Mouse (Mus musculus) forebrain, embryonic 11.5 days (tissue): ENCODE measurements around the gene Akap6. TPM values are rescaled to one million over a fixed set of nuclear protein-coding genes. Genes with fewer than 3 reads are reported as not detected.

ENCODE experiments used
- ATAC-seq: fragments of 200-750 bp; cut with Nextera tagmentation; replicated peaks from 2 replicates; pipeline ENCODE4 v1.8.0; 2017; ENCODE audit warnings: moderate TSS enrichment; ENCODE audit not compliant: low FRiP score
- DNase-seq: peaks from one replicate; pipeline ENCODE4 v3.0.0-alpha.2; 2017; ENCODE audit warnings: low spot score
- H3K27ac ChIP-seq: fragments of 300-500 bp; sonication (generic); 2 replicates; pipeline ENCODE4 v1.5.1; 2014; ENCODE audit warnings: low read depth, low read length
- H3K27me3 ChIP-seq: fragments of 300-500 bp; sonication (generic); 2 replicates; pipeline ENCODE4 v1.6.1; 2014; ENCODE audit warnings: mild to moderate bottlenecking, low read length, mixed read lengths; ENCODE audit not compliant: control insufficient read depth, insufficient read depth
- H3K36me3 ChIP-seq: fragments of 300-500 bp; sonication (generic); 2 replicates; pipeline ENCODE4 v1.6.1; 2014; ENCODE audit warnings: mild to moderate bottlenecking, low read length, moderate library complexity, mixed read lengths; ENCODE audit not compliant: control insufficient read depth, insufficient read depth
- H3K4me1 ChIP-seq: fragments of 300-500 bp; sonication (generic); replicated peaks from 2 replicates; pipeline ENCODE4 v1.6.1; 2014; ENCODE audit warnings: low read length, mixed read lengths; ENCODE audit not compliant: control insufficient read depth, insufficient read depth
- H3K4me2 ChIP-seq: fragments of 300-500 bp; sonication (generic); 2 replicates; pipeline ENCODE4 v1.6.1; 2014; ENCODE audit warnings: low read depth, mild to moderate bottlenecking, low read length, moderate library complexity, mixed read lengths; ENCODE audit not compliant: severe bottlenecking
- H3K4me3 ChIP-seq: fragments of 300-500 bp; sonication (generic); 2 replicates; pipeline ENCODE4 v1.5.1; 2014; ENCODE audit warnings: low read depth, low read length
- H3K9ac ChIP-seq: fragments of 300-500 bp; sonication (generic); 2 replicates; pipeline ENCODE4 v1.6.1; 2014; ENCODE audit warnings: low read length
- H3K9me3 ChIP-seq: fragments of 300-500 bp; sonication (generic); 2 replicates; pipeline ENCODE4 v1.6.1; 2016; ENCODE audit warnings: low read length, mixed read lengths; ENCODE audit not compliant: control insufficient read depth
- WGBS: fragments of 180-500 bp; shearing (Covaris S2); extraction: QIAGEN DNeasy Blood & Tissue Kit; methylation state at CpG from one replicate; pipeline ENCODE4 v1.1.7; 2014; 5-methylcytosine and 5-hydroxymethylcytosine counted together
- polyA plus RNA-seq: library from polyadenylated mRNA; unstranded; fragments of >200 nt; fragmentation: Nextera tagmentation; extraction: Ambion mirVana; gene quantifications from 2 replicates; pipeline ENCODE4 v1.2.1, GENCODE M21; 2014

Gene Akap6
- polyA plus RNA-seq, 1 experiment from 2014 or later: 13.2 TPM

GRCm38 (mm10) chr12:52991745-52992144 is 292.6 kb downstream of the Akap6 start:
- 92% methylated on average over 6 of the region's 6 CpGs for WGBS
- Histone ChIP-seq H3K9me3 (no peaks in the 10 kb centered on the region), H3K9ac (no peak overlapping the region), H3K4me1 (no peaks in the 10 kb centered on the region), H3K27me3 (no peaks in the 10 kb centered on the region), H3K4me3 (no peak overlapping the region), H3K36me3 (no peaks in the 10 kb centered on the region), H3K4me2 (no peak overlapping the region), H3K27ac (no peak overlapping the region)
- no peak for DNase-seq
- no peak for ATAC-seq

DNA sequence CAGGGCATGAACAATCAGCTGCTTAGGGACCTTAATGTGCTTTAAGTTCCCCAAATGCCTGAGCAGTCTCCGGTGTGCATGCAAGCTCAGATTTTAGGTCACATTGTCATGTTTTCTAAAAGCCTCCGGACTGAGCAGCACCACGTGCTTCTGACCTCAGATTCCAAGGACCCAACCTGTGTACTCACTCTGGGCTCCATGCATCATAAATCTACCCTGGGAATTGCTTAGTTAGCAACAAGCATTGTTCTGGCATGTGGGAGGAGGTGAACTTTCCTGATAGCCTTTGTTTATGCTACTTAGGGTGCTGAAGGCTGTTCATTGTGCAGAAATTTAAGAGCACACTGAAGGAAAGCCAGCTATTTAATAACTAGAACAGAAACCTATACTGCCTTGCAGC is 313.2 kb downstream of the Akap6 start:
- no peak overlapping the region for H3K9ac ChIP-seq
- no peak for DNase-seq
- H3K27ac ChIP-seq: no peak overlapping the region
- no peaks in the 10 kb centered on the region for H3K9me3 ChIP-seq
- no peaks in the 10 kb centered on the region for H3K27me3 ChIP-seq
- H3K4me1 ChIP-seq: 0 out of 2 replicates have a peak, but pooled peaks cover 3% of the 10 kb centered on the region
- 13% methylated on average over 3 of the region's 3 CpGs for WGBS
- H3K36me3 ChIP-seq: no peaks in the 10 kb centered on the region; the same call in 1 of the 2 replicates
- no peak overlapping the region for H3K4me3 ChIP-seq
- no peak for ATAC-seq
- H3K4me2 ChIP-seq: no peak overlapping the region

GRCm38 (mm10) chr12:53014539-53014938 is 315.4 kb downstream of the Akap6 start:
- no peak for DNase-seq
- Histone ChIP-seq H3K27ac (no peak overlapping the region), H3K9me3 (no peaks in the 10 kb centered on the region), H3K36me3 (no peaks in the 10 kb centered on the region; the same call in 1 of the 2 replicates), H3K4me3 (no peak overlapping the region), H3K27me3 (no peaks in the 10 kb centered on the region), H3K4me1 (0 out of 2 replicates have a peak, but pooled peaks cover 3% of the 10 kb centered on the region), H3K9ac (no peak overlapping the region), H3K4me2 (no peak overlapping the region)
- ATAC-seq: no peak
- WGBS: 90% methylated on average over 6 of the region's 6 CpGs

DNA sequence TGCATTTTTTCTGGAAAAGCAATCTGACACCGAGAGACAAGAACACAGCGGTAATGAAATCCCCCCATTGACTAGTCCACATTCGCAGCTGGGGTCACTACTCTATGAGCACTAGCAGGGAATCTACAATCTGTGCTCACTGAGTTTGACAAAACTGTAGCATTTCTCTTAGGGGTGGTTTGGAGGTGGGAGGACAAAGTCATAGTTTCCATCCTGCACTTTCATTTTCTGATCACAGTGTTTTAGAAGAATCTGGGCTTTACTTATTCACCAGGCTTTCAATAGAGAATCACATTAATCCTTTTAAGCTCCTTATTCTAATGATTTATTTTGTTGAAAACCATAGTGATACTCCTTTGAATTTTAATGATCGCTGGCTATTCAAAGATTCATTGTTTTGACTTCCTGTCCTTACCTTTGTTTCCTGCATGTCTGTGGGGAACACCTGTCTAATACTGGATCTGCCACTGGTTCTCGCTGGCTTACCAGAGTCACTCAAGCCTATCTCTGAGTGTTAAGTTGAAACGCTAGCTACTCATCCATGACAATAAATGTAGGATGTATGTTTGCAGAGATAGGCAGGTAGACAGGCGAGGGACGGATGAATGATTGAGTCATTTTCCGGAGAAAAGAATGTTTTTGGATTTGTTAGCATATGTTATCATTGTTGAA is 325.5 kb downstream of the Akap6 start:
- Histone ChIP-seq H3K4me3 (no peak overlapping the region), H3K27me3 (no peaks in the 10 kb centered on the region), H3K9me3 (no peaks in the 10 kb centered on the region), H3K27ac (no peak overlapping the region), H3K36me3 (no peaks in the 10 kb centered on the region), H3K4me2 (no peak overlapping the region), H3K9ac (no peak overlapping the region), H3K4me1 (no peaks in the 10 kb centered on the region; the same call in 1 of the 2 replicates)
- WGBS: 64% methylated on average over 9 of the region's 9 CpGs
- no peak for DNase-seq
- no peak for ATAC-seq

- H3K4me1 ChIP-seq: no peaks in the 10 kb centered on the region; the same call in 1 of the 2 replicates
- no peak overlapping the region for H3K27ac ChIP-seq
- H3K4me2 ChIP-seq: no peak overlapping the region
- WGBS: 89% methylated on average over 4 of the region's 4 CpGs
- no peaks in the 10 kb centered on the region for H3K9me3 ChIP-seq
- H3K4me3 ChIP-seq: no peak overlapping the region
- H3K27me3 ChIP-seq: no peaks in the 10 kb centered on the region
- ATAC-seq: no peak
- no peak for DNase-seq
- no peak overlapping the region for H3K9ac ChIP-seq
- H3K36me3 ChIP-seq: no peaks in the 10 kb centered on the region
Observed at GRCm38 (mm10) chr12:53027308-53027707, 328.1 kb downstream of the Akap6 start.

DNA sequence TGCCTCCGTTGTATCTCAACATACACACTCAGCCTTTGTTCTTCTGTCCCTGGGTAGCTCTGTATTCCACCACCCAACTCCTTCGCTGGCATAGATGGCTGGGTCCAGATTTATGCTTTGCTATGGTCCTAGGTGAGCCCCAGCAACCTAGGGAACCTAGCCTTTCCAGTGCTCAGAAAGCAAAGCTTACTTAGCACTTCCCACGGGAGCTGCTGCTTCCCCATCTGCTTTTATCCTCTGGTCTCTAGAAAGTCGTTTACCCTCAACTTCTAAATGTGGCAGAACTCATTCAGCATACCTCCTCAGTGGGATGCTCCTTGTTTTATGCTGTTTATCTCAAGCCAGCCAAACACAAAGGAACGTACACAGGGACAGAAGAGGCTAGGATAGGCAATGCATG is 329.7 kb downstream of the Akap6 start:
- no peaks in the 10 kb centered on the region for H3K9me3 ChIP-seq
- no peak overlapping the region for H3K4me2 ChIP-seq
- H3K4me1 ChIP-seq: peaks cover 10% of the 10 kb centered on the region
- H3K27ac ChIP-seq: no peak overlapping the region
- H3K36me3 ChIP-seq: no peaks in the 10 kb centered on the region
- ATAC-seq: no peak
- H3K4me3 ChIP-seq: no peak overlapping the region
- DNase-seq: no peak
- H3K9ac ChIP-seq: no peak overlapping the region
- WGBS: 66% methylated on average over 5 of the region's 5 CpGs
- H3K27me3 ChIP-seq: no peaks in the 10 kb centered on the region

DNA sequence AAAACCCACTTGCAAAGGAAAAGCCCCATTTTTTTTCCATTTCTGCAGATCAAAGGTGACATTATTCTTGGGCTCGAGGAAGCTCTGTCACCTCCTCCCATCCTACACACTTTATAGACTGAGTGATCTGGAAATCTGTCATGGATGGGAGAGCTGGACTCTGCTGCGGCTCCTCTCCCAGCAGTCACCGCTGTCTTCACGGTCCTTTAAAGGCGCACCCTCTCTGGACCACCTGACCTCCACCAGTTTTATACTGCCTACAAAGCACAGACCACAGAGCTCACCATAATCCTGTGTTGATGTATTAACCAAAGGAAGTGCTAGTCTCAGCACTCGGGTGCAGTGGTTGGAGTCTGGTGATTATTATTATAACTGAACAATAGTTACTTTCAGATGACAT is 330.7 kb downstream of the Akap6 start:
- H3K9me3 ChIP-seq: no peaks in the 10 kb centered on the region
- peaks cover 12% of the 10 kb centered on the region for H3K4me1 ChIP-seq
- no peak for DNase-seq
- no peaks in the 10 kb centered on the region for H3K36me3 ChIP-seq
- H3K27me3 ChIP-seq: no peaks in the 10 kb centered on the region
- H3K4me3 ChIP-seq: no peak overlapping the region
- WGBS: 81% methylated on average over 6 of the region's 6 CpGs
- no peak overlapping the region for H3K4me2 ChIP-seq
- no peak overlapping the region for H3K9ac ChIP-seq
- no peak for ATAC-seq
- H3K27ac ChIP-seq: no peak overlapping the region

- no peaks in the 10 kb centered on the region for H3K9me3 ChIP-seq
- H3K27me3 ChIP-seq: no peaks in the 10 kb centered on the region
- 2% methylated on average over 7 of the region's 7 CpGs for WGBS
- peak overlapping the region; percentile 24 for H3K9ac ChIP-seq
- DNase-seq (peak; percentile 82), ATAC-seq (peak; percentile 94)
- no peaks in the 10 kb centered on the region for H3K36me3 ChIP-seq
- H3K27ac ChIP-seq: peak overlapping the region; percentile 86
- peak overlapping the region; percentile 11; the same call in 1 of the 2 replicates for H3K4me2 ChIP-seq
- H3K4me3 ChIP-seq: no peak overlapping the region
- peaks cover 12% of the 10 kb centered on the region for H3K4me1 ChIP-seq
Observed at GRCm38 (mm10) chr12:53032762-53033161, 333.6 kb downstream of the Akap6 start.

GRCm38 (mm10) chr12:53033404-53033913 is 334.3 kb downstream of the Akap6 start:
- Histone ChIP-seq H3K9me3 (no peaks in the 10 kb centered on the region), H3K4me1 (peaks cover 12% of the 10 kb centered on the region), H3K36me3 (no peaks in the 10 kb centered on the region), H3K27ac (peak overlapping the region; percentile 86), H3K27me3 (no peaks in the 10 kb centered on the region), H3K4me3 (no peak overlapping the region), H3K4me2 (peak overlapping the region; percentile 11), H3K9ac (peak overlapping the region; percentile 30; the same call in 1 of the 2 replicates)
- DNase-seq (peak; percentile 81), ATAC-seq (peak; percentile 86)
- 15% methylated on average over 14 of the region's 14 CpGs for WGBS
